Mouse (Mus musculus) cortical plate, adult 2 months (tissue): ENCODE results near the gene Gpm6b.

Experiments used
- CTCF ChIP-seq: fragments of 200-500 bp; IDR thresholded peaks from 2 replicates; pipeline ENCODE4 v1.5.1; 2011; ENCODE audit warnings: mild to moderate bottlenecking, control low read depth, low read length; ENCODE audit not compliant: insufficient read depth; ENCODE audit errors: extremely low read depth
- POLR2A ChIP-seq: fragments of 200-500 bp; IDR thresholded peaks from 2 replicates; pipeline ENCODE4 v1.6.1; 2011; ENCODE audit warnings: mild to moderate bottlenecking, low read length, control low read depth; ENCODE audit not compliant: insufficient read depth; ENCODE audit errors: extremely low read depth

DNA sequence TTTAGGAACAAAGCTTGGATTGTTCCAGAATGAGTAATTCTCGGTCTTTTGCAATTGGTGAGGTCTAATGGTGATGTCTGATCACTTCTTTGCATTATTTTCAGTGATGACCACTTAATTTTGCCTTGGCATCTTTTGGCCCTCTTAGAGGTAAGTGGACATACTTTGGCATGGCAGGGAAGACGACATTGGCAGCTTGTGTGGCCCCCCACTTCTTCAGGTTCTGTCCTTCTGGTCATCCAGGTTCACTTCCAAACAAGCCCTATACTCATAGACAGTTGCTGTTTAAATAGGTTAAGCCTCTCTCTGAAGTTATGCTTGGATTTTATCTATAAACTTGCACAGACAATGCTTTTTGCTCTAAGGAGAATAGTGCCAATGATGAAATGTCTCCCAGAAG lies 120.2 kb downstream of the Gpm6b start:
- TF ChIP-seq CTCF (no peak), POLR2A (no peak)
